Mouse (Mus musculus): ENCODE measurements around the gene Kcnip1. TPM values are rescaled to one million over a fixed set of nuclear protein-coding genes. Genes with fewer than 3 reads are reported as not detected.

Gene Kcnip1
- polyA plus RNA-seq, 1 experiment from 2014 or later: 2.0 TPM

DNA sequence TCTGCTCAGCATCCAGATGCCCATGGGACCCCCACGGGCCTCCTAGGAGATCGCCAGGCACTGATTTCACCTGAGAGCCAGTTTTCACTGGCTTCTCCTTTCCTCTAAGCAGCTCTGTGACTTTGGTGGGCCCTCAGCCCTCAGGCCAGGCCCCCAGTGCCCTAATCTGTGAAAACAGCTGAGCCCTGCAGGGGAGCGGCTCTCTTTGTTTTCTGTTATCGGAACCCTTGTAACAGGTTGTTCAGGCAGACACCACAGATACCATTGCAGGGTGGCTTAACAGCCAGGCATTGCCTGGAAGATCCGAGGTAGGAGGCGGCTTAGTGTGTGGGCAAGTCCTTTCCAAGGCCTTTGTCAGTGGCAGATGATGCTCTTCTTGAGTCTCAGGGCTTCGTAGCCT lies 82.0 kb downstream of the Kcnip1 start:
- Histone ChIP-seq H3K9me3 (no peaks in the 10 kb centered on the region), H3K4me3 (no peak overlapping the region), H3K27ac (replicated peaks) (no peak overlapping the region), H3K4me1 (peaks cover 18% of the 10 kb centered on the region), H3K36me3 (replicated peaks) (no peaks in the 10 kb centered on the region), H3K27me3 (replicated peaks; ENCODE audit: low read depth, poor library complexity, severe bottlenecking) (peaks cover 7% of the 10 kb centered on the region; the same call in 1 of the 2 replicates)
- WGBS: 46% methylated on average over 7 of the region's 7 CpGs
- no peak for DNase-seq (ENCODE audit: low spot score)

DNA sequence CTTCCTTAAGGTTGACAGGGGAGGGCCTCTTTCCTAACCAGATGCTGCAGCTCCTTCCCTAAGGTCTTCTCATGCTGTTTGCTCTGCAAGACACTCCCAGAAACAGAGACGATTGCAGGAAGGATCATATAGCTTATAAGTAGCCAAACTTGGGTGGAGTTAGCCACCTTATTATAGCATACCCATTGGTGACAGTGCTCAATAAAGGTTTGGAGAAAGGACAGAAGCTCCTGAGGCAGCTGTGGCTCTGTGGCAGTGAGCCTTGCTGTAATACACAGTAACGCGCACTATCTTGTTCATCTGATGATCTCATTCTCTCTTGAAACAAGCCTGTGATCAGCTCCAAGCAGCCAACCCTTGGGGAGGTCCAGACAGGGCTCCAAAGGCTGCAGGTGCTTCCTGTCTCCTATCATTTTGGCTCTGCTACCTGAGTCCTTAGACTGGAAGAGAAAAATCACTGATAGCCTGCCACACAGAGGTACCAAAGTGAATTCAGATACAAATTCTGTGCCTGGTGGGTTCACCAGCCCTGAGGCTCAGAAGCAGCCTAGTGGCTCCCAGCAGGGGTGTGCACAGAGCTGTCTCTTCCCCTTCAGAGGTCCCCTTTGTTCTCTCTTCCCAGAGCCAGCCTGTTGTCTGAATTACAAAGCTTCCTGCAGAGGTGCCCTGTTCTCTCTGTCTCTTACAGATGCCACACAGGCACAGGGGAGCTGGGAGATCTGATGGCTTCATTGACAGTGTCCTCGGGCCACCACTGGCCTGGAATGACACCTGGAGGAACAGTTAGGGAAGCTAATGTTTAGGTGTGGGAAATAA lies 84.4 kb downstream of the Kcnip1 start:
- no peak overlapping the region for H3K27ac ChIP-seq (replicated peaks)
- 64% methylated on average over 4 of the region's 4 CpGs for WGBS

DNA sequence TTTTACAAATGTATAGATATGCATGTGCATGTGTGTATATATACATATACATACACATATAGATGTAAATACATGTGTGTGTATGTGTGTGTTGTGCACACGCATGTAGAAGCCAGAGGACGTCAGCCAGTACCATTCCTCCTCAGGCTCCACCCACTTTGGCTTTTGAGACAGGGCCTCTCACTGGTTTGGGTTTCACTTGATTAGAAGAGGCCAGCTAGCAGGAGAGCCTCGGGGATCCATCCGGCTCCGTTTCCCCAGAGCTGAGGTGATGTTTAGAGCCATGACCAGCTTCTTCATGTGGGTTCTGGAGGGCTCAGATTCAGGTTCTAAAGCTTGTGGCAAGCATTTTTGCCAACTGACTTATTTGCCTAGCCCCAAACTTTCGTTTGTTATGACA lies 89.5 kb downstream of the Kcnip1 start:
- Histone ChIP-seq H3K36me3 (replicated peaks) (no peaks in the 10 kb centered on the region), H3K4me1 (peaks cover 1% of the 10 kb centered on the region; the same call in 1 of the 2 replicates), H3K4me3 (no peak overlapping the region), H3K27me3 (replicated peaks; ENCODE audit: low read depth, poor library complexity, severe bottlenecking) (no peaks in the 10 kb centered on the region), H3K27ac (replicated peaks) (no peak overlapping the region), H3K9me3 (no peaks in the 10 kb centered on the region)
- no peak for DNase-seq (ENCODE audit: low spot score)
- WGBS: 60% methylated on average over 6 of the region's 6 CpGs

More for the DNA sequence above, 84.4 kb downstream of the Kcnip1 start:
- Histone ChIP-seq H3K36me3 (replicated peaks) (no peaks in the 10 kb centered on the region), H3K9me3 (no peaks in the 10 kb centered on the region), H3K4me3 (no peak overlapping the region), H3K27me3 (replicated peaks; ENCODE audit: low read depth, poor library complexity, severe bottlenecking) (0 out of 2 replicates have a peak, but pooled peaks cover 7% of the 10 kb centered on the region), H3K4me1 (peaks cover 16% of the 10 kb centered on the region)
- DNase-seq (ENCODE audit: low spot score): no peak

DNA sequence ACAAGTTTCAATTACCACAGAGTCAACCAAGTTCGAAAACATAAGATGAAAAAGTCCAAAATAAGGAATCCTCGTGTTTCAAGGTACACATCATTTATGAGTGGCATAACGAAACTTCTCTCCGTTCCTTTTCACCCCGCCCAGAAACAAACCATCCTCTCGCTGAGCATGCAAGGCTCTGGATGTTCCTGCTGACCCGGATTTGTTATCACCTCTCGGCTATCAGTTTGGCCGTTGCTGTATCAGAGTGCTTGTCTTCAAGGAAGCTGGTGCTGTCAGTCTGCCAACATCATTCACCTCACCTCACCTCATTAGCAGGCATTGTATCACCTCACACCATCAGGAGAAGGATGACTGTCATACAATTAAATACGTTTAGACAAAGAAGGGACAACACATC lies 90.6 kb downstream of the Kcnip1 start:
- Histone ChIP-seq H3K9me3 (no peaks in the 10 kb centered on the region), H3K27me3 (replicated peaks; ENCODE audit: low read depth, poor library complexity, severe bottlenecking) (no peaks in the 10 kb centered on the region), H3K27ac (replicated peaks) (no peak overlapping the region), H3K36me3 (replicated peaks) (no peaks in the 10 kb centered on the region), H3K4me3 (no peak overlapping the region), H3K4me1 (no peaks in the 10 kb centered on the region)
- DNase-seq (ENCODE audit: low spot score): no peak
- WGBS: 90% methylated on average over 10 of the region's 10 CpGs

DNA sequence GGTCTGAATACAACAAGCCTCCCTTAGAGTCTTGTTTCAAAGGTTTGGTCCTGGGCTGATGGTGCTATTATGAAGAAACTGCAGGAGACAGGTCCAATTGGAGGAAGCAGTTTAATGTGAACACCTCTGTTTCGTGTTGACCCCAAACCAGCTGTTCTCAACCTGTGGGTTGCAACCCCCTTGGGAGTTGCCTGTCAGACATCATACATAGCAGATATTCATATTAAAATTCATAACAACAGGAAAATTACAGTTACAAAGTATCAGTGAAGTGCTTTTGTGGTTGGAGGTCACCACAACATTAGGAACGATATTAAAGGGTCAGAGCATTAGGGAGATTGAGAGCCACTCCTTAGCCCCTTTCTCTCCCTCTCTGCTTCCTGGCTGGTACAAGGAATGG lies 91.2 kb downstream of the Kcnip1 start:
- no peaks in the 10 kb centered on the region for H3K36me3 ChIP-seq (replicated peaks)
- no peak overlapping the region for H3K4me3 ChIP-seq
- no peaks in the 10 kb centered on the region for H3K27me3 ChIP-seq (replicated peaks; ENCODE audit: low read depth, poor library complexity, severe bottlenecking)
- H3K9me3 ChIP-seq: no peaks in the 10 kb centered on the region
- DNase-seq (ENCODE audit: low spot score): no peak
- 80% methylated on average over 2 of the region's 2 CpGs for WGBS
- H3K4me1 ChIP-seq: no peaks in the 10 kb centered on the region
- H3K27ac ChIP-seq (replicated peaks): no peak overlapping the region

DNA sequence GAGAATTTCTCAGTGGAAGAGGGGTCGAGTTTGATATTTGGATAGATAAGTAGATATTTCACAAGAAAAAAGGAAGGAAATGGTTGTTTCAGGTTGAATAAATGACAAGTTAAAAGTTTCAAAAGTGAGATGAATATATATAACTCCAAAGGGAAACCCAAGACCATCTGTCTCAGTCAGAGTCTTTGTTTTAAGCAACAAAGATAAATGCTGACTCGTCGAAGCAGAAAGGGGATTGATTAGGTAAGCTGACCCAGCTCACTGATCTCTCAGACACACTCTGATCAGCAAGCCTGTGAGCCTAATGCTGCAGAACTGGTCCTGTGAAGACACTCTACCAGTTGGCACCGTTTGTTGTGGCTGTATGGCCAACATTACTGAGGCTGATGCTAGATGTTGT lies 101.9 kb downstream of the Kcnip1 start:
- Histone ChIP-seq H3K36me3 (replicated peaks) (no peaks in the 10 kb centered on the region), H3K27ac (replicated peaks) (no peak overlapping the region), H3K4me3 (no peak overlapping the region), H3K9me3 (no peaks in the 10 kb centered on the region), H3K27me3 (replicated peaks; ENCODE audit: low read depth, poor library complexity, severe bottlenecking) (no peaks in the 10 kb centered on the region), H3K4me1 (no peaks in the 10 kb centered on the region)
- 85% methylated on average over 4 of the region's 4 CpGs for WGBS
- DNase-seq (ENCODE audit: low spot score): no peak

DNA sequence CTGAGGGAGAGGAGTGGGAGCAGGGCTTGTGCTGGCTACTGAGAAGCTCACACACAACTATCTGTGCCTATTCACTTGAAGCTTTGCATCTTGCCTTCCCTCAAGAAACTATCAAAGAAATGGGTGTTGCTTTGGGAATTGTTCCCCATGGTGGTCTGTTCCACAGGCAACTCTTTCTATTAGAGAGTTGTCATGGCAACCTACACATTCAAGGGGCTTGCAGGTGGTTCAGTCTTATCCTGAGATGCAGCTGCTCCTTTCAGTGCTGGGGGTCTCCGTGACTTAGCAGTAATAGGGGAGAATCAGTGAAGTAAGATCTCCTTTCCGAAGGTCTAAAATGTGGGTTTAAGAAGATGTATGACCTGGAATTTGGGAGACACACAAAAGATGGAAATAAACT lies 102.6 kb downstream of the Kcnip1 start:
- no peak for DNase-seq (ENCODE audit: low spot score)
- WGBS: 80% methylated on average over 2 of the region's 2 CpGs
- H3K4me3 ChIP-seq: no peak overlapping the region
- H3K4me1 ChIP-seq: no peaks in the 10 kb centered on the region
- H3K27ac ChIP-seq (replicated peaks): no peak overlapping the region
- H3K9me3 ChIP-seq: no peaks in the 10 kb centered on the region
- no peaks in the 10 kb centered on the region for H3K27me3 ChIP-seq (replicated peaks; ENCODE audit: low read depth, poor library complexity, severe bottlenecking)
- H3K36me3 ChIP-seq (replicated peaks): no peaks in the 10 kb centered on the region

DNA sequence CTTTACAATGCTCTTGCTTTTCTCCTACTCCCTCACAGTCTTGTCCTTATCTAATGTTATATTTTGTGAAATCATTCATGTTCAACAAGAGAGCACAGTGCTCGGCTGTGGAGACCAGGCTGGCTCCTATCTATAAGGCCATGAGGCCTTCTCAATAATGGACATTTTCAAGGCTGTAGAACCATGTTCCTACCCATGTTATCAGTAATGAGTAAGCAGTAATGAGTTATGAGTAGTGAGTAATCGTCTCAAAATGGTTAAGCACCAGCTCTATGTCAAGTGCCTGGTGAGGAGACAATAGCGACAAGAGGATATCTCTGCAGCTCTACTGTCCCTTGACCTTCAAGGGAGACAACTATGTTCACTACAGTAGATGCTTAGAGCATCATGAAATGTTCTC lies 105.3 kb downstream of the Kcnip1 start:
- Histone ChIP-seq H3K4me1 (no peaks in the 10 kb centered on the region), H3K4me3 (no peak overlapping the region), H3K36me3 (replicated peaks) (no peaks in the 10 kb centered on the region), H3K9me3 (no peaks in the 10 kb centered on the region), H3K27me3 (replicated peaks; ENCODE audit: low read depth, poor library complexity, severe bottlenecking) (no peaks in the 10 kb centered on the region), H3K27ac (replicated peaks) (no peak overlapping the region)
- 90% methylated on average over 3 of the region's 3 CpGs for WGBS
- no peak for DNase-seq (ENCODE audit: low spot score)

DNA sequence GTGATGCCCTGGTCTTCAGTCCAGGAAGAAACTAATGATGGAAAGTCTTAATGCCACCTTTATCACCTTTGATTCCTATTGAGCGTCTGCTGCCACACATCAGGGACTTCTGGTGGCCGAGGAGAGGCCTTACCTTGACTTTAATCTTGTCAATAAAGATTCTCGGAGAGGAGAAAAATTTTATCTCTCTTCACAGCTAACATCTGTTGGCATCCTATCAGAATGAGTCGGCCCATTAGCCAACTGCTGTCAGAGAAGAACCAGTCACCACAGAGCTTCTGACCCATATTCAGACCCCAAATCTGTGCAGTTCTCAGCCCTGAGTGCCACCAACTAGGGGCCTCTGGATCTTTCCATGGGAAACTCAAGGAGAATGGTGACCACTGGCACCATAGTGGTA lies 107.0 kb downstream of the Kcnip1 start:
- H3K36me3 ChIP-seq (replicated peaks): no peaks in the 10 kb centered on the region
- no peak overlapping the region for H3K27ac ChIP-seq (replicated peaks)
- no peak for DNase-seq (ENCODE audit: low spot score)
- H3K4me3 ChIP-seq: no peak overlapping the region
- no peaks in the 10 kb centered on the region for H3K9me3 ChIP-seq
- H3K27me3 ChIP-seq (replicated peaks; ENCODE audit: low read depth, poor library complexity, severe bottlenecking): no peaks in the 10 kb centered on the region
- WGBS: 81% methylated on average over 4 of the region's 4 CpGs
- no peaks in the 10 kb centered on the region for H3K4me1 ChIP-seq

DNA sequence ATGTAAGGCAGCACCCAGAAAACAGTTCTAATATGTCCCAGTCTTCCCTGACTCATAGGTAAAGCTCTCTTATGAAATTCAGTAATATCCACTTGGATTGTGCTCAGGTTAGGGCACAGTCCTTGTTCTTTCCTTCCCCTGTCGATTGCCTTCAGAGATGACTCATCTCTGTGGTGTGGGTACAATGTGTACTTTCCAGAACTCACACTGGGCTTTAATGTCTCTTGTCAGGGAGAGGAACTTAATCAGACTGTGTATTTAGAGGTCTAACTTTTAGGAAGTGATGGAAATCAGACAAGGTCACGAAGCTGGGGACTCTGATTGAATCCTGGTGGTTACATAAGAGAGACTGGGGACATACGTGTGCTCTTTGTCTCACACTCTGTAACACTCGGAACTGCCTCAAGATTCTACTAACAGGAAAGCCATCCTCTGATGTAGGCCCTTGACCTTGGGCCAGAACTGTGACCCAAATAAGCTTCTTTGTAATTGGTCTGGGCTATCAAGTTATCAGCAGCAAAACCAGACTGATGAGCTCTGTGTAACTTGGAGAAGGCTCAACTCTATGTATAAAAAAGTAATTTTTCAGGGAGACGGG lies 110.1 kb downstream of the Kcnip1 start:
- H3K4me1 ChIP-seq: no peaks in the 10 kb centered on the region
- no peaks in the 10 kb centered on the region for H3K36me3 ChIP-seq (replicated peaks)
- H3K27me3 ChIP-seq (replicated peaks; ENCODE audit: low read depth, poor library complexity, severe bottlenecking): no peaks in the 10 kb centered on the region
- no peak overlapping the region for H3K4me3 ChIP-seq
- H3K9me3 ChIP-seq: no peaks in the 10 kb centered on the region
- WGBS: 78% methylated on average over 5 of the region's 5 CpGs
- H3K27ac ChIP-seq (replicated peaks): no peak overlapping the region
- no peak for DNase-seq (ENCODE audit: low spot score)

DNA sequence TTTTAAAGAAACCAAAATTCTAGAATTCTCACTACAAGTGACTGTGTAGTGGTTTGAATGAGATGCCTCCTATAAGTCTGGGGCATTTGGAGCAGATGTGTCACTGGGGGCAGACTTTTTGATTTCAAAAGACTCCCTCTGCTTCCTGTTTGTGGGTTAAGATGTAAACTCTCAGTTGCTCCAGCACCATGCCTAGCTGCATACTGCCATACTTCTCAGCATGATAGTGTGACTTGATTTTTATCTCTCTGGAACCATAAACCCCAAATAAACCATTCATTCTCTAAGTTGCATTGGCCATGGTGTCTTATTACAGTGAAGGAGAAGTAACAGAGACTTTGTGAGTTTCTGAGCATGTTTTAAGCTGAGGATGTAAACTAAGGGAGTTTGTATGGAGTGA lies 118.0 kb downstream of the Kcnip1 start:
- Histone ChIP-seq H3K27ac (replicated peaks) (no peak overlapping the region), H3K9me3 (0 out of 2 replicates have a peak, but pooled peaks cover 4% of the 10 kb centered on the region), H3K4me1 (peaks cover 19% of the 10 kb centered on the region), H3K4me3 (no peak overlapping the region), H3K27me3 (replicated peaks; ENCODE audit: low read depth, poor library complexity, severe bottlenecking) (no peaks in the 10 kb centered on the region), H3K36me3 (replicated peaks) (no peaks in the 10 kb centered on the region)
- no peak for DNase-seq (ENCODE audit: low spot score)

DNA sequence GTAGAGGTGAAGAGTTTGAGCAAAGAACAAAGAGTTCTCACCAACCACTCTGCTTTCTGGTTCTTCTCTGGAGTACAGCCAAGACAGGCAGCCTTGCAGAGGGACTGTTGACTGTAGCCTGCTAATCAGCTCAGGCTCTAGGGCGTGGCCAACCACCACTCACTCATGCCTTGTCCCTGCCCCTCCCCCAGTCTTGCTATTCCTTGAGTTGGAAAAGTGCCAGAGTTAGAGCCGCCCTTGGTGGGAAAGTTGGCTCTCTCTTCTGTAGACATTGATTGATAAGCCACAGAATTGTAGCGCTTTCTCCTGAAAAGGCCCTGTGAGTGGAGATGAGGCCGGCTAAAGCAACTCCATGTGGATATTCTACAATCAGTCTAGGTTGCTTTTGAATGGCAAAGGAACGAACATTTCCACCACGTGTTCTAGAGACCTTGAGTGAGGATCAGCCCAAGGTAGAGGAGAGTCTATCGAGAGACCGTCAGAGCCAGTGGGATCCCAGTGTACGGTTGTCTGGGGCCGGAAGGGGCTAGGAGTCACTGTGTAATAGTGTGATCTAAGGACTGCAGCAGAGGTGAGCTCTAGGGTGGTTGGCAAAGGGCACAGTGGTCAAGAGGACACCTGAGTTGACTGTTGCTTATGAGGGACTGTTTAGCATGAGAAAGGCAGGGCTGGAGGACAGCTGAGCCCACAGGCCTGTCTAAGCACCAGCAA lies 119.7 kb downstream of the Kcnip1 start:
- Histone ChIP-seq H3K4me3 (no peak overlapping the region), H3K9me3 (0 out of 2 replicates have a peak, but pooled peaks cover 4% of the 10 kb centered on the region), H3K27me3 (replicated peaks; ENCODE audit: low read depth, poor library complexity, severe bottlenecking) (no peaks in the 10 kb centered on the region), H3K27ac (replicated peaks) (no peak overlapping the region; the same call in 1 of the 2 replicates), H3K4me1 (peaks cover 19% of the 10 kb centered on the region), H3K36me3 (replicated peaks) (no peaks in the 10 kb centered on the region)
- peak; percentile 17 for DNase-seq (ENCODE audit: low spot score)
- WGBS: 75% methylated on average over 10 of the region's 10 CpGs

DNA sequence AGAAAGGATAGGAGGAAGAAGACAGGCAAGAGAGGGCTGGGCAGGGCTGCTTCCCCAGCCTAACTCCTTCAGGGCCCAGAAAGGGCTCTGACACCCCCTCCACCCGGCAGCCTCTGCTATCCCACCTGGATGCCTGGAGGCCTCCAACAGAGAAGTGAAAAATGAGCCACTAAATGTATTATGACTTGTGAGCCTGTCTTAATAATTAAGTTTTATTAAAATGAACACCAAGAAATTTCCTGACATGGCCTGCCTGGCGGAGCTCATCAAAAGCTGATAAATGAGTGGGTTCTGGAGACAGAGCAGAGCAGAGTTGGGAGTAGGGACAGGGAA lies 120.3 kb downstream of the Kcnip1 start:
- H3K4me3 ChIP-seq: no peak overlapping the region
- DNase-seq (ENCODE audit: low spot score): no peak
- peak overlapping the region; percentile 24; the same call in 1 of the 2 replicates for H3K27ac ChIP-seq (replicated peaks)
- H3K36me3 ChIP-seq (replicated peaks): no peaks in the 10 kb centered on the region
- WGBS: 72% methylated on average over 2 of the region's 2 CpGs
- H3K27me3 ChIP-seq (replicated peaks; ENCODE audit: low read depth, poor library complexity, severe bottlenecking): no peaks in the 10 kb centered on the region
- peaks cover 19% of the 10 kb centered on the region for H3K4me1 ChIP-seq
- H3K9me3 ChIP-seq: 0 out of 2 replicates have a peak, but pooled peaks cover 4% of the 10 kb centered on the region
